Mouse (Mus musculus): ENCODE measurements around the gene Mtg2.
A peak's percentile ranks its signal among the peaks of the same experiment; 100 is the strongest.

Gene Mtg2

DNA sequence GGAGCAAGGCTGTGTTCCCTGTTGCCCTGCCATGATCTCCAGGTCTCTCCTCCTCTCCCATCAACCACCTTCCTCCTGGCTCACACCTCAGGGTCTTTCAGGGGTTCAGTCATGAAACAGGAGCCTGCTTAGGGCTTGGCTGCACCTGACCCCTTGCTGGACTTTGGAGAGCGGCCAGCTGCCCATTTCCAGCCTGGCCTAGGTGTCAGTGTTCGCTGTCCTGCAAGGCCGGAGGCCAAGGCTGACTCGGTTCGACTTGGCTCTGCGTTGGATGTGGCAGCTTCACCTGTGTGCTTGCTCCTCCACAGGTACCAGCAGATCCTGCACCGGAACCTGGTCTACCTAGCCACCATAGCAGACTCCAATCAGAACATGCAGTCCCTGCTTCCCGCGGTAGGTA, 17.4 kb upstream of the Mtg2 start:
- DNase-seq (ENCODE audit: low spot score), result no peak

DNA sequence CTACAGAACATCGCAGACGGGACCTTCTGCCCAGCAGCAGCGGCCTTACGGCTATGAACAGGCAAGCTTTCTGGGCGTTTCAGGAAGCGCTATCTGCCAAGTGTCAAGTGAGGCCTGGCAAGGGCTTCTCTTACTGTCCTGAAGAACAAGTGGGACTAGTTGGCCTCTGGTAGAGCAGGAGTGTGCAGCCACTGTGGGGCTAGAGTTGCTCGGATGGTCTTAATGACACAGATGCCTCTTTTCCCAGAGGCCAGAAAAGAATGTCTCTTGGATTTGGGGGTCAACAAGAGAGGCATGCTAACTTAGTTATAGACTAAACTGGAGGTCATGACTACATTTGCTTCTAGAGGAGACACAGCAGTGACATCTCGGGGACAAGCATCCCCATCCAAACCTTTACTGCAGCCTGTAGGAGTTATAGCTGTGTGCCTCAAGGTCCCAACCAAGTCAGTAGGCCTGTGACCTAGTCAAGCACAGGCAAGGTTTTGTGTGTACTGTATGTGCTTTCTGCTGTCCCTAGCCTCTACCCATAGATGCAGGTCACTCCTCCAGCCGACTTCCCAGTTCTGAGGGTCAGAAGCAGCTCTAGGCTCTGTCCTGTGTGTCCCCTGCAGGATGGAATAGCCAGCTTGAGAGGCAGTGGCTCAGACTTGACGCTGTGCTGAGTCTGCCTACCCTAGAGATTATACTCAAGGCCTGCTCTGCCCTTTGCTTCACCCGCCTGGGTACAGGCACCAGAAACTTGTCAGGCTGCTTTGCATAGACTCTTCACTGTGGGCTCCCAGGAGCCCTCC, 6.9 kb upstream of the Mtg2 start:
- DNase-seq (ENCODE audit: low spot score), result no peak

- DNase-seq (ENCODE audit: low spot score), result no peak
These were observed 463 bp upstream of the Mtg2 start for GRCm38 (mm10) chr2:180069770-180070480.

- DNase-seq (ENCODE audit: low spot score), result no peak
These were observed 1.3 kb downstream of the Mtg2 start for GRCm38 (mm10) chr2:180071671-180072070.

DNA sequence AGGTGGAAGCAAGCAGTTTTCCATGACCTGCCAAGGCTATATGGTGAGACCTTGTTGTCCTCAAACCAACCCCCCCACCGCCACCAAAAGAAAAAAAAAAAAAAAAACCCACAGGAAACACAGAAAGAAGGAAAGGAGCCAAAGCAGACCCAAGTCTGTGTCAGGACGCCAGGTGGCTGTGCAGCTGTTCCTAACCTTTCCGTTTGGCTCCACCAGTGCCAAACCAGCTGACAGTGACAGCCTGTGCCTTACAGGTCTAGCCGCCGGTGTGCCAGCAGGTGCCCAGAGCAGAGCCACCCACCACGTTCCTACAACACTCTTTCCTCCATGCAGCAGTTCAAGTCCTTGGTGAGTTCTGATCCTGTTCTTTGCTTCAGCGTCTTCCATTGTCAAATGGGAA, 2.5 kb downstream of the Mtg2 start:
- no peak for DNase-seq (ENCODE audit: low spot score)

DNA sequence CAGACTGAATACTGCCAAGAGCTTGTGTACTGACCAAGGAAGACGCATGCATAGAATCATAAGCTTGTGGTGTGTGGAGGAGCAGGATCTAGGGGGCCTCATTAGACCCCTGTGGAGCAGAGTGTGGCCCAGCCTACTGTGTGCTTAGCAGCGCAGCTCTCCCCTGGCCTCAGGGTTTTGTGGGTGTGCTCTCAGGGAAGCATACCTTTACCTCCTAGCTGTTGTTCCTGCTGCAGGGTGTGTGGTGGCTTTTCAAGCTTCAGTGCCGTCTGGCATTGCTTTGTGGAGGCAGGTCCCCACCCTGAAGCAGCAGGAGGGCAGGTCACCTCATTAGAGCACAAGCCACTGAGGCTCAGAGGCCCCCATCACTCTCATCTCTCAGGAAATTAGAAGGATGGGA, 7.2 kb downstream of the Mtg2 start:
- DNase-seq (ENCODE audit: low spot score), result no peak

DNA sequence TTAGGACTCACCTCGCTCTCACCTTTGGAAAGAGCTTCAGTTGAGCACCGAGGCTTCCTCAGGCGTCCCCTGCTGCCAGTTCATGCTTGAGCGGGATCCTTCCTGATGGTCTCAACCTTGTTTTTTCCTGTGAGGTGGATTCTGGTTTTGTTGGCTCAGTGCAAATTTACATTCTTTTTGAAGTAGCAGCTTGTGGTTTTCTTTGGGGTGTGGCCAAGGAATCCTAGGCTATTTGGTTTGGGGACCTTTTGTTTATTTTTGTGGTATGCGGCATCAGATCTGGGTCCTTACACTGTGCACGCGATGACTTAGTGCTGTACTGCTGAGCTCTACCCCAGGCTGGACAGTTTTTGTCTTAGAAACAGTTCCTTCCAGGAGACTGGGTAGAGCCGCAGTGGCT, 10.3 kb downstream of the Mtg2 start:
- no peak for DNase-seq (ENCODE audit: low spot score)

DNA sequence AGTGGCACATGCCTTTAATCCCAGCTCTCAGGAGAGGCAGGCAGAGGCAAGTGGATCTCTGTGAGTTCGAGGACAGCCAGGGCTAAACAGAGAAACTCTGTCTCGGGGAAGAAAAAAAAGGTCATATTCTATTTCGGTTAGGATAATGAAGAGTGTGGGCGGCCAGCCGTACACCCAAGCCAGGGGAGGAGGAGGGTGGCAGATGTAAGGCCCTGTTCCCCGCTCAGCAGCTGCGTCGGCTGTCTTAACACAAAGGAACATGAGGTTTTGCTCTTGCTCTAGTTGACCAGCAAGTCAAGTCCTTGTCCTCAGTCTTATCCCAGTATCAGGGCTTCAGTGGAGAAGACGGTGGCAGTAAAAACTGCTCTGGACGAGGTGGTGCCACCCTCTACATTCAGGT, 12.7 kb downstream of the Mtg2 start:
- no peak for DNase-seq (ENCODE audit: low spot score)

- DNase-seq (ENCODE audit: low spot score), result no peak
These were observed 14.2 kb downstream of the Mtg2 start for GRCm38 (mm10) chr2:180084565-180084964.

- no peak for DNase-seq (ENCODE audit: low spot score)
These were observed 15.7 kb downstream of the Mtg2 start for GRCm38 (mm10) chr2:180085926-180086636.

DNA sequence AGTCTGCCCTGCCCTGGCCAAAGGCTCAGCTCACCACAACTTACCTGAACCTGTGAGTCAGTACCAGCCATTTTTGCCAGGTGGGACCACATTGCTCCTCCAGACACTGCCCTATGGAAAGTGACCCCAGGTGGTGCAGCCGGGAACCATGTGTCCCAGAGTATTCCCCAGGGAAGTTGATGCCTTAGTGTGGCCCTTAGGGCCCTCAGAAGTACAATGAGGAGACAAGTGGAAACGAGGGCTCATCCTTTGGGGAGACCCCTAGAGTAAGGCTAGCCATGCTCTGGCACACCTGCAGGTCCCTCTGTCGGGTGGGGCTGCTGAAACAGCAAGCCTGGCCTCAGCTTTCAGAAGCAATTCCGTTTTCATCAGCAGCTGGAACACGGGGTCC, 16.2 kb downstream of the Mtg2 start:
- DNase-seq (ENCODE audit: low spot score), result no peak

DNA sequence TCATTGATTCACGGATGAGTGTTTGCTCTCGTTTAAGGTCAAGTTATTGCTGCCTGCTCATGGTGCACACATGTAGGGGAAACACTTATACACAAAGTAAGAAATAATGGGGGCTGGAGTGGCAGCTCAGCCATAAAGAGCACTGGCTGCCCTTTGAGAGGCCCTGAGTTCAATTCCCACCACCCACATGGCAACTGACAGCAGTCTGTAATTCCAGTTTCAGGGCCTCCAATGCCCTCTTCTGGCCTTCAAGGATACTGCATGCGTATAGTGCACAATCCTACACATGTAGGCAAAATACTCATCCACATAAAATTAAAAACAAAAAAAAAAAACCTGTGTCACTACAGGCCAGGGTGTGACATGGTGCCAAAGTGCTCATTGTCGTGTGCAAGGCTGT, 17.1 kb downstream of the Mtg2 start:
- DNase-seq (ENCODE audit: low spot score), result no peak

GRCm38 (mm10) chr2:180090285-180090684, 19.9 kb downstream of the Mtg2 start:
- no peak for DNase-seq (ENCODE audit: low spot score)

DNA sequence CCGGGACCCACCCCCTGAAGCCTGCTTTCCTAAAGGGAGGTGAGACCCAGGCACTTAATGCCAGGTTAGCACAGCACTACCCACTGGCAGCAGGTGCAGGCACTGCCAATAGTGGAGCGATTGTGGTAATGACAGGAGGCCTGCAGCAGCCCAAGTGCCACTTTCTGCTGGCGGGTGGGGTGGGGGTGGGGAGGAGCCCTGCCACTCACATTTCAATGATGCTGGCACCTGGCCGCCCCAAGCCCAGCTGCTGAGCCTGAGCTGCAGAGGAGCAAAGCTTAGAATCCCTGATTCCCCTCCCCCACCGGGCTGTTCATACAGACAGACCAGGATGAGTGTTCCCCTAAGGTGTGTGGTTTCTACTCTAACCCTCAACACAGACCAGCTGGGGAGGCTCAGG, 25.3 kb downstream of the Mtg2 start:
- no peak for DNase-seq (ENCODE audit: low spot score)

DNA sequence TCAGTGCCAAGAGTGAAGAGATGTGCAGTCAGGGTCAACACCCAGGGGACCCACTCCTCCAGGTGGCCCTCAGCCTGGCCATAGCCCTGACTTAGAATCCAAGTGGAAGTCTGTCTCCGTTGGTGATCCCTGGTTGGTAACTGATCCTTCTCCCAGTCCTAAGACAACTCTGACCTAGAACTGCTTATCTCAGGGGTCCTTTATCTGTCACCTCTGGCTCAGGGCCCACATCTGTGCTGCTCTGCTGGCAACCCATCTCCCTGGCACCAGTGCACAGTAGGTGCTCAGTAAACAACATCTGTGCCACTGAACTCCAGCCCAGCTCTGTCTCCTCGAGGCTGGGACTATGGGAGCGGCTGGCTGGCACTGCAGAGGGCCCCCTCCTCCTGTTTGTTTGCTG, 27.2 kb downstream of the Mtg2 start:
- no peak for DNase-seq (ENCODE audit: low spot score)

DNA sequence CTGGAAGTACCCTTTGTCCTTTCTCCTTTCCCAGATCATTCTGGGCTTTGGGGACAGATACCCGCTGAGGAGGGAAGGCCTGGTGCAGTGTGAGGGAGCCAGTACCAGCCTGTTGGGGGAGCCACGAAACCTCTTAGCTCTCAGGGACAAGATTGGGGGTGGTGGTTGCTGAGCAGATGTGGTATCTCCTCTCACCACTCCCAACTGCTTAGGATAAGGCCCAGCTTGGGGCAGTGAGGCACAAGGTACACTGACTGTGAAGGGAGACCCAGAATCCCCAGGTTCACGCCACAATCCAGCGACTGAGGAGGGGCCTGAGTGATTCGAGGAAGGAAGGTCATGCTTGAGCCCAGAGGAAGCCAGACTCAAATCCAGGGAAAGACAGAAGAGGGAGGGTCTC, 27.8 kb downstream of the Mtg2 start:
- no peak for DNase-seq (ENCODE audit: low spot score)

DNA sequence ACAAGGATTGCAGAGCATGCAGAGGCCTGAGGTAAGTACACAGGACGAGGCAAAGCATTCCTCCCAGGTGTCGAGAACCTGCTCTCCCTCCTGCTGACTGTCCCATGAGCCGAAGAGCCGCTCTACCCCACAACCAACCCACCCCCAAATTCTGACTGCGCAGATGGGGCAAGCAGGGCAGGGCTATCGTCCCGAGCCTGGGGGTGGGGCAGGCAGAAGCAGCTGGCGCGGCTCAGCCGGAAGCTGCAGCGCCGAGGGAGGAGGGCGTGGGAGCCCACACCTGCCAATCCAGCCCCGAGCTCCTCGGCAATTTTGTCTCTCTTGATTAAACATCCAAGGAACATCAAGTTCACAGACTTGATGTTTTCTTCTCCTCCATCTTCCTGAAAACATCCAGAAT, 29.1 kb downstream of the Mtg2 start:
- no peak for DNase-seq (ENCODE audit: low spot score)

DNA sequence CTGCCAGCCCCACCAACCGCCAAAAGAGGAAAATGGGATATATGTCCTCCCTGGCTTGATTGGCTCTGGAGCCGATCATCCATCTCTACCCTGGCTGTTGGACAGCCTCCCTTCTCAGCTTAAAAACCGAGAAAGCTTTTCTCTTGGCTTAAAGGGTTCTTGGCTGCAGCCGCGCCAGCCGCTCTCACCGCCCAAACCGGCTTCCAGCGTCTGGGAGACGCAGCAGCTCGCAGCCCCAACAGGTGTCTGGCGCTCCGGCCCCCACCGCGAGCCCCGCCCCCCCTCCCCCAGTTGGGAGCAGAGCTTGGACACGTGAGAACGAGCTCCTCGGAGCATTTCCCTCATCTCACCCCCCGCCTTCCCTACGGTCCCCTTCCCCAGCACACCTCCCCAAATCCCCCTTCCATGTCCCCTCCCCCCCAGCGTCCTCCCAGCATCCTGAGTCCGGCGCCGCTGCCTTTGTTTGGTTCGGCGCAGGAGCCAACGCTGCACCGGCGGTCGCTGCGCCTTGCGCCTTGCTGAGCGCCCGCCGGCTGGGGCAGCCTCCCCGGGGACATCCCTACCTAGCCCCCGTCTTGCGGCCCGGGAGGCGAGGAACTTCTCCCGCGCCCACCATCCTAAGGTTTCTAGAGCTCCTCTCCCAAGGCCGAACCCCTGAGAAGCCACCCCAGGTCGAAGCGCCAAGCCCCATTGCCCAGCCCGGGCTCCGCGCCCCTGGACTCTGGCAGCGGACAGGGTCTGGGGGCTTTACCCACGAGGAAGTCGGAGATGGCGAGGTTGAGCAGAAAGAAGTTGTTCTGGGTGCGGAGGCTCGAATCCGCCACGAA, 33.0 kb downstream of the Mtg2 start:
- DNase-seq (ENCODE audit: low spot score), result no peak

- DNase-seq (ENCODE audit: low spot score), result peak; percentile 72
These were observed 33.7 kb downstream of the Mtg2 start, which contains the start of gene Hrh3 for GRCm38 (mm10) chr2:180103978-180104658. TSS of gene Hrh3 (minus strand) at chr2:180104488.

- no peak for DNase-seq (ENCODE audit: low spot score)
These were observed 34.4 kb downstream of the Mtg2 start for GRCm38 (mm10) chr2:180104659-180105377.
